Mouse (Mus musculus) gonadal fat pad, adult 2 months (tissue): Measurements from ENCODE around the gene Bach2. TPM values are rescaled to one million over a fixed set of nuclear protein-coding genes. Genes with fewer than 3 reads are reported as not detected.

Experiments used
- DNase-seq: peaks from one replicate; pipeline ENCODE4 v3.0.0-alpha.2; 2012; ENCODE audit warnings: low read depth
- polyA plus RNA-seq: library from polyadenylated mRNA; depleted of rRNA; stranded (reverse); fragments of >200 nt; gene quantifications from 2 replicates; pipeline ENCODE4 v1.2.3, GENCODE M21; 2012

Gene Bach2
- polyA plus RNA-seq, 1 experiment, result 1.7 TPM

- no peak for DNase-seq
These were observed 58.6 kb downstream of the Bach2 start for GRCm38 (mm10) chr4:32297071-32297671.

GRCm38 (mm10) chr4:32299221-32299620 is 60.6 kb downstream of the Bach2 start:
- no peak for DNase-seq

DNA sequence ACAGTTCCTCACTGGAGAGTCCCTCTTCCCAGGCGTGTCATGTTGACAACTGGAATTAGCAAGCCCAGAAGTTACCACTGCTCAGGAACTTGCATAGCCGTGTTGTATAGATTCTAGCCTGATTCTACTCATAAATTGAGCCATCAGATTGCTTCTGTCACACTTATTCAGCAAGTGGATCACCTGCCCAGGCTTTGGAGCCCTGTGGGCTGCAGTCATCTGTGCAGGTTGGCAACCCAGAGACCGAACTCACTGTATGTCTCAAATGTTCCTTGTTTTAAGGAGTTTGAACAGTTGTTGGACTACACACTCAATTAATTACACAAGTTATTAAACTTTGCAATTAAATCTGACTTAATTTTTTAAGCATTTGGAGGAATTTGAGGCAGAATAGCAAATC is 61.4 kb downstream of the Bach2 start:
- DNase-seq, result no peak

DNA sequence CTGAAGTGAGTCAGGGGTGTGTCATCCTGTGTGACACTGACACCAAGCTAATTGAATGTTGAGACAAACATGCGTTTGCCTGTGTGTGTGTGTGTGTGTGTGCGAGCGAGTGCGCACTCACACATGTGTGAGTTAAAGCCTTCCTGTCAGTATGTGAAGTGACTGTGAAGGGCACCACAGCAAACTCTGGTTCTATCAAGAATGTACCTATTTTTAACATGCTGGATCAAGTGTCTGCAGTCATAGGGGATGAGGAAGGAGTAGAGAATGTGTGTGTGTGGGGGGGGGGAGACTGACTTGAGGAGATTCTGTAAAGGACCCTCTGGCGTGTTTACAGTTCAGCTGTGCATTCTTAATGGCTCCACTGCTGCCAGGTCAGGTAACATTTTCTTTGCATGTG is 64.1 kb downstream of the Bach2 start:
- DNase-seq, result no peak

DNA sequence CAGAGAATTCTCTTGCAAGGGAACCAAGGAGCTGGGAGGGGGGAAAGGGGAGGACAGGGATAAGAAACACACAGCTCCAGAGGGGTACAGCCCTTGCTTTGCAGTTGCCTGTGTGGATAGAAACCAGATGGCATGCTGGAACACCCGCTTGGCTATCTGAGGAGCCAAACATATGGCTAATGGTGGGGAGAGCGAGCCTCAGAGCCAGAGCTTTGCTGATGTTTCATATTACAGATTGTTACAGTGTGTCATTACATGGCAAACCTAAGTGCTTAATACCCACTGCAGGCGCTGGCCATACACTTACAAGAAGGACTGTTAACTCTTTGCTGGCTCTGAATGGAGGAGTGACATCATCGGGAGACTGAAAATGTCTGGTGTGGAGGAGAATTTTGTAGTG is 64.5 kb downstream of the Bach2 start:
- DNase-seq, result no peak

DNA sequence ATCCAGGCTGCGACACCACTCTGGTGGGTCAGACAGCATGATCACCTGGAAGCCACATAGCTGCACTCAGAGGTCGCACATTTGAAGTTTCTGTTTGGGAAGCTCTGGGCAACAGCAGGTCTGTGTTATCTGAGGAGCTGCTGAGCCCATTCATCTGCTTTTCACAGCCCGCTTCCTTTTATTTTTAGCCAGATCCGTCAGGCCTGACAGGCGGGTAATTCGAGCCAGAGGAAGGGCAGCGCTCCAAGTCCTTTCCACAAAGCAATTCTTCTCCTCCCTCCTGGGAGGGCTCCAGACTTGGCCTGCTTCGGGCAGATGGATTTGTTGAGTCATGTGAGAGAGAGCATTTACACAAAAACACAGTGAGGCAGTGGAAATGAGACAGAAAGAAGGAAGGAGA is 65.1 kb downstream of the Bach2 start:
- DNase-seq, result peak; percentile 89

DNA sequence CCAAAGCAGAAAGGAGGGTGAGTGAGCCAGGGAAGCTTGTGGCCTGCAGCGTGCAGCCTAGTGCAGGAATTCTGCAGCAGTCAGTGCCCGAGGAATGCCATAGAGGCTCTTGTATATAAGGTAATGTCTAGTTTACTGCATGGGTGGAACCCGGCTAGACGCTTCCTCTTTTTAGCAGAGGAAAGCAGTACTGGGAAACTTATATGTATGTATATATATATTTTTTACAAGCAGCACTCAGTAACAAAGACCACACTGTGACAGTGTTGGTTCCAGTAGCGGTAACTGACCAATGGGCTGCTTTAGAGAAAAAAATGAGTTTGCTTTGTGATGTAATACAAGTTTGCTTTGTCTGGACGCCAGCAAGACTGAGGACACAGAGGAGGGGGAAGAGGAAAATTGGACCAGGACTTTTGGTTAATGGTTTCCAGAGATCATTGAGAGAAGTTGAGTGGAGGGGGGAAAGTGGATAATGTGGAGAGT is 65.7 kb downstream of the Bach2 start:
- DNase-seq, result no peak

DNA sequence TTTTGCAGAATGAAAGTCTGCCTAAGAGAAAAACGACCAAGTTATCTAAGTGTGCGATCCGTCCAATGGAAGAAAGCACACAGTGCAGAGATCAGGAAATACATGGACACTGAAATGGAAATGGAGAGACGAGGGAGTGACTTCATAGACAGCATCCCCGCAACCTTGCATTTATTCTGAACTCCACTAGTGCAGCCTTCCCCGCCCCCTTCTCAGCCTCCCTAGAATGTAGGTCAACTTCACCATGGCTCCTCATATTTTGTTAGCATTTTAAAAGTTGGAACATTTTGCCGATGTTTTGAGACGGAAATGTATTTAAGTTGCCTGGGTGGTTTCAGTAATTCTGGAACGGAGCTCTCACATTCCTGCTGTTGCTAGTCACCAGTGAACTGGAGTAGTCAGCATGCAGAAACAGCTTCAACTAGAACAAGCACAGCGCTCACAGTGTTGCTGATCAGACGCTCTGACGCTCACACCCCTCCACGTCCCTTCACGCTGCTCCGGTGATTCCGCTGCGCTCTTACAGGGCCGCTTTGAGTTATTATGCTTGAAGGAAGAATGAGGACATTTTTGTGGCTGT is 66.5 kb downstream of the Bach2 start:
- no peak for DNase-seq

- no peak for DNase-seq
These were observed 67.1 kb downstream of the Bach2 start for GRCm38 (mm10) chr4:32305683-32306082.

GRCm38 (mm10) chr4:32306169-32306792 is 67.7 kb downstream of the Bach2 start:
- DNase-seq, result no peak

GRCm38 (mm10) chr4:32307215-32307614 is 68.6 kb downstream of the Bach2 start:
- no peak for DNase-seq

DNA sequence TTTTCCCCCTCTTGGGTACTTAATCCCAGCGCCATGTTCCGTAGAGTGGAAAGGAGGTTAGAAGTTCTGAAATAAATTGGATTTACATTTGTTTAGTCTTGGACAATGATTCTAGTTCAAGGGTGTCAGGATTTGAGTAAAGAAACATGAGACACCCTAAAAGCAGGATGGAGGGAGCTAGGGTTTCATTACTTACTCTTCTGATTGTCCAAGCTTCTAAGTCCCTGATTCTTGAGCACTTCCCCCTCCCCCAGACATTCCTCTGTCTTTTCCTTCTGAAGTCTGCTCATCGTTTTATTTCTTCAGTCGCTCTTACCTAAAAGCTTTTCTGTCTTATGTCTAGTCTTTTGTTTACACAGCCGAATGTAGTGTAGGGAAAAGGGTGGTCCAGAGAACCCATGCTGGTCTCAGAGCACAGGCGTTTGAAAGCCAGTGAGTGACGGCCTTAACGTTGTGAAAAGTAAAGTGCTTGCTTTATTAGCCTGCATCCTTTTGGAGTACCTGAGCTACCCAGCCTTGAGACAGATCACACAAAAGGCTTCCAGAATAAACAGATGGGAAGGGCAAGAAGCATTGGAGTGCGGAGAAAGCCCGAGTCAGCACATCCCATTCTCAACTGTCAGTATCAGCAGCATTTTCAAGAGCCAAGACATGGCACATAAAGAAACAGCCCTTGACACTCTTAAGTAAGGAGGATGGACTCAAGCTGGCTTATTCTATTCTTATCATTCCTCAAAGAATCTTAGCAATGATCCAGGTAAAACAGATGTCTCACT is 73.8 kb downstream of the Bach2 start:
- no peak for DNase-seq

GRCm38 (mm10) chr4:32314919-32315318 is 76.3 kb downstream of the Bach2 start:
- no peak for DNase-seq

DNA sequence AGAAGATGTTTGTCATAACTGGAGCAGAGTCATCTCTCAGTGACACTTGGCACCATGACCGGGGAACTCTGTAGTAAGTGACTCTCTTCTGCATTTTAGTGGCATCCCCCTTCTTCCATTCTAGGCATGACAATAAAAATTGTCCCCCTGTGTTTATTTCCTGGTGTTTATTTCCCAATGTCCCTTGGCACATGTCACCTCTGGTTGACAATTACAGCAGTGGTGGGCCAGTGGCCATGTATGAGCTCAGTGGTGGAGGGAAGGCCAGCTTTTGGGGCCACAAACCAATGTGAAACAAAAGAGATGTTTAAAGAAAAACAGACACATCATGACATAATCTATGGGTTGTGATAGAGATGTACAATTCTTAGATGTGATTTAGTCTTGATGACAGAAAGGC is 80.0 kb downstream of the Bach2 start:
- no peak for DNase-seq

DNA sequence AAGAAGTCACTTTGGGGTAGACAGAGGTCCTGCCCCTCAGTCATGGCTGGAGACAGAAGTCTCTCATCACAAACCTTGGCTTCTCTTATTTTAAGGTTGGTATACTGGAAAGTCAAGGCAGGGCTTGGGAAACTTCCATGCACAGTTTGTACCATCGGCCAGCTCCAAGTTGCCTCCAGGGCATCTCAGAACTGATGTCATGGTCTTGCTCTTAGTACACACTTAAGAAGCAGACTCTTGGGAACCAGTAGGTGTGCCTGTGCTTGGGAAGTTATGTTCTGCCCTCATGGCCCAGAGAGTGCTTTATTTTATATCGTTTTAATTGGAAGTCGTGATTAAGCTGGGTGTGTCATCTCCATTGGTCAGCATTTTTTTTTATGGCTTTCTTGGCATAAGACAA is 80.7 kb downstream of the Bach2 start:
- peak; percentile 75 for DNase-seq

- DNase-seq, result no peak
These were observed 81.4 kb downstream of the Bach2 start for GRCm38 (mm10) chr4:32320039-32320438.

DNA sequence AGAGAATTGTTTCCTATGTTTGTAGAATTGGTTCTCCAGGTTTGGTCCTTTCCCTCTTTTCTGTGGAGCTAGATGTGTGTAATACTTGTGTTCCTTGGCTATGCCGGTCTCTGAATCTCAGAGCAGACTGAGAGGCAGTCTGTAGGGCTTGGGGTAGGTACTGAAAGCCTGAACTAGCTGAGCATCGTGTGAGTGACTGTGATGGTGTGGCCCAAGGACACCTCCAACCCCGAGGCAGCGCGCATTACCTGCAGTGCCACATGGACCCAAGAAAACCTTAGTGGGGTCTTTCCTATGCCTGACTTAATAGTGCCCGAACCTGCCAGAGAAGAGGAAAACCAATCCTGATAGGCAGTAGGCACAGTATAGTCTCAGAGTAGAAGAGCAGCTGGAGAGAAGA is 85.5 kb downstream of the Bach2 start:
- no peak for DNase-seq

- DNase-seq, result no peak
These were observed 86.4 kb downstream of the Bach2 start for GRCm38 (mm10) chr4:32324967-32325366.

DNA sequence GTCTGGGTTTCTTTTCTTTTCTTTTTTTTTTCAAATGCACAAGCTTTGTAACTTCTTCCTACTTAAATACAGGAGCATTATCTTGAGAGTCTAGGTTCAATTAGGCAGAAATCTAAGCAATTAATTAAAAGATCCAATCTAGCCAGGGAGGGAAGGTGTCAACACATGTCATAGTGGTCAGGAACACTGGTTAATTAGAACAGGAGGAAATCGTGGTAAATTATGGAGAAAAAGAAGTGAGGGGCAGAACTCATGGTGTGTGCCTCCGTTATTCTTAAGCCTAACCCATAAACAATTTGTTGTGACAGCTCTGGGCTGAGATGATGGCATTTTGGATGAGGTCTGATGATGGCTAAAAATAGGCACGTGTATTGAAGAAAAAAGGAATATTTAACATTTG is 87.0 kb downstream of the Bach2 start:
- DNase-seq, result no peak

DNA sequence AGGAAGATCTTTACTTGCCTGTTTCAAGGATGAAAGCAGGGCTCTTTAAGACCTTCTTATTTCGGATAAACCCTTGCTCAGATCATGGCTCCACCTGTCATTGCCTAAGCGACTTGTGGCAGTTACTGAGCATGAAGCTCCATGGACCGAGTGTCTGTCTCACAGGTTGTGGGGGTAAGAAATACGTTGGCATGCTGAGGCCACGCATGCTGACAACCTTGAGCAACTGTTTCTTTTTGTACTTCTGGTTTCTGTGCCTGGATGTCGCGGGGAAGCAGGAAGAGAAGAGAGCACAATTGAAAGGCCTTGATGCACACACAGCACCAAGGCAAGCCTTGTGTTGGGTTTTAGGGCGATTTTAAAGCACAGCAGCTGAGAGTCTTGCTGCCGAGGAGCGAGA is 87.7 kb downstream of the Bach2 start:
- no peak for DNase-seq

DNA sequence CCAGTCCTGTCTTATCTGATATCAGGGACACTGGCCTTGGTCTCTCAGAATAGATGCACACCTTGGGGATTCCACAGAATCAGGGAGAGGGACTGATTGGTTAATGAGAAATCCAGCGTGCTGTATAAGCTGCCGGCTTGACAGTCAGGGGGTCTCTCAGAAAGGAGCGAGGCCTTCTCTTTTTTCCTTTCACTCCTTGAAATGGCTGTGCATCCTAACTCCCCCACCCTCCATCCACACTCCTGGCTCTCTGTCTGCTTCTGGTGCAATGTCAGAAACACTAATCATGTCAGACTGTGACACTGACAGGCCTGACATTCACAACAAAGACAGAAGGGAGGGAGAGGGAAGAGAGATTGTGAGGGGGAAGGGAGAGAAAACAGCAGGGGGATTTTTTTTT is 88.3 kb downstream of the Bach2 start:
- DNase-seq, result no peak

GRCm38 (mm10) chr4:32327626-32328025 is 89.0 kb downstream of the Bach2 start:
- no peak for DNase-seq

GRCm38 (mm10) chr4:32328561-32328960 is 90.0 kb downstream of the Bach2 start:
- DNase-seq, result no peak
